ENCODE assay signal across 7 mouse cellular contexts in genomic region chr10:82690494-82690893, GRCm38 (mm10). TPM values are rescaled to one million over a fixed set of nuclear protein-coding genes. Genes with fewer than 3 reads are reported as not detected.
DNase-seq lines count a peak whose midpoint lies in the region; ATAC-seq and TF ChIP-seq lines count a peak whose summit lies in the region.

TSS of gene Glt8d2 (minus strand) at chr10:82690650.

- DNase-seq in adrenal gland, postnatal 36 days = peak; percentile 61 to 67
- DNase-seq in kidney, postnatal 4 days = peak; percentile 62 to 73
- DNase-seq in lung, postnatal 0 days (ENCODE audit: low spot score) = peak; percentile 52
- DNase-seq in retina, embryonic 14.5 days (ENCODE audit: low spot score) = peak; percentile 44

- no peak for TF ChIP-seq EP300 in lung, postnatal 0 days (IDR thresholded peaks at IDR 0.05)

- WGBS in forebrain, embryonic 13.5 days = 7% methylated on average over 14 of the region's 14 CpGs
- 2% methylated on average over 14 of the region's 14 CpGs for WGBS in heart, embryonic 16.5 days
- WGBS in lung, postnatal 0 days = 3% methylated on average over 14 of the region's 14 CpGs

- peak within 1 kb of the TSS; percentile 37 for H3K4me2 ChIP-seq in forebrain, embryonic 13.5 days
- H3K4me2 ChIP-seq in heart, embryonic 16.5 days (ENCODE audit: low read depth, low read length) = peak within 1 kb of the TSS; percentile 66
- peak within 1 kb of the TSS; percentile 38 for H3K4me2 ChIP-seq in lung, postnatal 0 days (replicated peaks; ENCODE audit: low read depth, low read length)

- H3K36me3 ChIP-seq in forebrain, embryonic 13.5 days (ENCODE audit: poor library complexity, severe bottlenecking) = no peaks in the 10 kb centered on the region
- H3K36me3 ChIP-seq in heart, embryonic 16.5 days (ENCODE audit: control insufficient read depth, insufficient read depth) = no peaks in the 10 kb centered on the region
- H3K36me3 ChIP-seq in lung, postnatal 0 days (ENCODE audit: insufficient read depth, low read length) = no peaks in the 10 kb centered on the region

- H3K4me1 ChIP-seq in forebrain, embryonic 13.5 days = 0 out of 2 replicates have a peak, but pooled peaks cover 4% of the 10 kb centered on the region
- H3K4me1 ChIP-seq in heart, embryonic 16.5 days (ENCODE audit: control insufficient read depth, insufficient read depth, low read length) = peaks cover 13% of the 10 kb centered on the region
- H3K4me1 ChIP-seq in lung, postnatal 0 days (ENCODE audit: insufficient read depth, low read depth, low read length) = no peaks in the 10 kb centered on the region

- TF ChIP-seq CTCF in lung, postnatal 0 days (IDR thresholded peaks at IDR 0.05) = no peak

- no peak within 1 kb of the TSS for H3K27ac ChIP-seq in forebrain, embryonic 13.5 days
- H3K27ac ChIP-seq in heart, embryonic 16.5 days (ENCODE audit: low read length) = peak within 1 kb of the TSS; percentile 36
- H3K27ac ChIP-seq in lung, postnatal 0 days (ENCODE audit: low read length) = 0 out of 2 replicates have a peak within 1 kb of the TSS, but pooled peaks have one; percentile 14

- H3K27me3 ChIP-seq in forebrain, embryonic 13.5 days = no peaks in the 10 kb centered on the region
- H3K27me3 ChIP-seq in heart, embryonic 16.5 days (ENCODE audit: control insufficient read depth, insufficient read depth, low read length) = no peaks in the 10 kb centered on the region
- H3K27me3 ChIP-seq in lung, postnatal 0 days (replicated peaks; ENCODE audit: insufficient read depth, low read length) = no peaks in the 10 kb centered on the region

- no peaks in the 10 kb centered on the region for H3K9me3 ChIP-seq in forebrain, embryonic 13.5 days (replicated peaks)
- 0 out of 2 replicates have a peak, but pooled peaks cover 3% of the 10 kb centered on the region for H3K9me3 ChIP-seq in heart, embryonic 16.5 days (replicated peaks; ENCODE audit: control insufficient read depth, low read length)
- H3K9me3 ChIP-seq in lung, postnatal 0 days (ENCODE audit: low read length) = no peaks in the 10 kb centered on the region

- H3K9ac ChIP-seq in forebrain, embryonic 13.5 days = peak within 1 kb of the TSS; percentile 2; the same call in 1 of the 2 replicates
- peak within 1 kb of the TSS; percentile 61 for H3K9ac ChIP-seq in heart, embryonic 16.5 days (ENCODE audit: low read length)
- no peak within 1 kb of the TSS for H3K9ac ChIP-seq in lung, postnatal 0 days (replicated peaks; ENCODE audit: low read depth)

- no peak for ATAC-seq in forebrain, embryonic 13.5 days
- peak; percentile 65 for ATAC-seq in heart, embryonic 16.5 days (replicated peaks; ENCODE audit: extremely low read depth, insufficient read depth, low FRiP score)
- peak; percentile 65 for ATAC-seq in lung, postnatal 0 days
- ATAC-seq in megakaryocyte-erythroid progenitor cell, adult 5-6 weeks (replicated peaks; ENCODE audit: low FRiP score, low TSS enrichment, poor library complexity, severe bottlenecking) = no peak; the same call in 1 of the 2 replicates

- no peak within 1 kb of the TSS for H3K4me3 ChIP-seq in forebrain, embryonic 13.5 days
- H3K4me3 ChIP-seq in heart, embryonic 16.5 days (ENCODE audit: low read length) = peak within 1 kb of the TSS; percentile 39
- no peak within 1 kb of the TSS for H3K4me3 ChIP-seq in lung, postnatal 0 days (ENCODE audit: low read depth, low read length)

RNA-seq across cellular contexts. Expression of gene Glt8d2, which starts in this region (rescaled TPM):
- total RNA-seq in adrenal gland, postnatal 36 days (2021) = 1 to 10 TPM; 1.7 to 2.4 TPM
- 1.9 and 2.4 TPM in 2 replicates for polyA plus RNA-seq in forebrain, embryonic 13.5 days (2015; fragmentation: Nextera tagmentation; extraction: Ambion mirVana)
- polyA plus RNA-seq in heart, embryonic 16.5 days (2015; fragmentation: Nextera tagmentation; extraction: Ambion mirVana) = 4.3 and 5.0 TPM in 2 replicates
- polyA plus RNA-seq in lung, postnatal 0 days (2015; fragmentation: Nextera tagmentation; extraction: Ambion mirVana) = 2.4 and 3.4 TPM in 2 replicates
- 2.3 TPM in 1 of 2 replicates, not detected in the other for total RNA-seq in megakaryocyte-erythroid progenitor cell, adult 5-6 weeks (2014; fragmentation: Nextera tagmentation)
- total RNA-seq in megakaryocyte-erythroid progenitor cell, adult 5-6 weeks (2017) = 1.3 TPM in 1 of 2 replicates, not detected in the other

Comparison
In these comparisons a context has a peak if more than half of its experiments do, and no peak if none do; other contexts are left out.
1. ATAC-seq: peak in heart, embryonic 16.5 days (single experiment) and lung, postnatal 0 days (single experiment); none in forebrain, embryonic 13.5 days (single experiment) and megakaryocyte-erythroid progenitor cell, adult 5-6 weeks (single experiment).
2. Peak in every context shown above with its lines, with median percentiles within 50 percentile points of each other: DNase-seq and H3K4me2 ChIP-seq.